Mouse (Mus musculus): ENCODE data around the gene Apoc3. TPM values are rescaled to one million over a fixed set of nuclear protein-coding genes. Genes with fewer than 3 reads are reported as not detected.

Apoc3 gene
- total RNA-seq, 2 experiments from 2014 or later = 1.2 to 2.1 TPM

DNA sequence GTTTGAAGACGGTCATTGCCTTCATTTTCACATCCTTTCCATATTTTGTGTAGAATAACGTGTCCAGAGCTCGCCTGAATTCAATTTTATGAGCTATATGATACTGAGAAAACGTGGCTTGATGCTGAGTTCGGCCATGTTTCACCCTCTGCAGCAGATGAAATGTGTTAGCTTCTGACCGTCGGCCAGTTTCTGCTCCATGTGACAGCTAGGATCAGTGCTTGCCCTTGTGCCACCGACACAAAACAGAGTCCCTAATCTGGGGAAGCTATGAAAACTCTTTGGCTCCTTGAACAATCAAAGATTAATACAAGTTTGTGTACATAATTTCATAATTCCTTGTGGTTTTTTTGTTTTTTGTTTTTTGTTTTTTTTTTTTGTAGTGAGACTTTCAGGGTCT is 44.2 kb downstream of the Apoc3 start:
- DNase-seq (ENCODE audit: extremely low spot score in 1 of 2, low spot score in 2 of 2) = no peak
- no peak for TF ChIP-seq CTCF (IDR thresholded peaks at IDR 0.05)
- Histone ChIP-seq H3K4me3 (no peak overlapping the region), H3K27ac (no peak overlapping the region)
- intact Hi-C loops (cut with DNase I) = loop anchor here (1.0 to 5.0 kb wide), 2 partner anchors 109 to 187 kb away; no protein-coding TSS in a partner anchor

- no peak for TF ChIP-seq CTCF (IDR thresholded peaks at IDR 0.05)
- Histone ChIP-seq H3K4me3 (no peak overlapping the region), H3K27ac (no peak overlapping the region)
- intact Hi-C loops (cut with DNase I) = no loop called here
- DNase-seq (ENCODE audit: extremely low spot score in 1 of 2, low spot score in 2 of 2) = no peak
These were observed 46.1 kb downstream of the Apoc3 start for GRCm38 (mm10) chr9:46189381-46189780.

DNA sequence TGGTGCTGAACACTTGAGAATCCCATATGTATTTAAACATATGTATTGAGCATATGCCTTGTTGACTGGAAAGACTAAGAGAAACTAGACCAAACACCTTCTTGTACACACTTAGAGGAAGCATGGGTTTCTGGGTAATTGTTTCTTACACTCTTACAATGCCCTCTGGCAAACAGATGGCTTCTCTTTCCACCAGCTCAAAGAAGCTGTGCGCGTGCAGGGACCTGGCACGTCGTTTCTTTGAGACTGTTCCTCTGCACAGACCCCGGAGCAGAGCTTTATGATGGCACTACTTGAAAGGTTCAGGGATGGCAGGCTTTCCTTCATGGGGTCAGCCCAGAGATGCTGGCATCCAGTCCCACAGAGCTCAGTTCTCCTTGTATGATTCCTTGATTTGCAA is 46.5 kb downstream of the Apoc3 start:
- no peak overlapping the region for H3K27ac ChIP-seq
- DNase-seq (ENCODE audit: extremely low spot score in 1 of 2, low spot score in 2 of 2) = no peak
- no peak overlapping the region for H3K4me3 ChIP-seq
- TF ChIP-seq CTCF (IDR thresholded peaks at IDR 0.05) = no peak
- intact Hi-C loops (cut with DNase I) = no loop called here

GRCm38 (mm10) chr9:46188370-46188769 is 47.1 kb downstream of the Apoc3 start:
- Histone ChIP-seq H3K4me3 (no peak overlapping the region), H3K27ac (no peak overlapping the region)
- no peak for TF ChIP-seq CTCF (IDR thresholded peaks at IDR 0.05)
- DNase-seq (ENCODE audit: extremely low spot score in 1 of 2, low spot score in 2 of 2) = no peak
- intact Hi-C loops (cut with DNase I) = no loop called here

GRCm38 (mm10) chr9:46186387-46186786 is 49.0 kb downstream of the Apoc3 start:
- DNase-seq (ENCODE audit: extremely low spot score in 1 of 2, low spot score in 2 of 2) = no peak
- intact Hi-C loops (cut with DNase I) = no loop called here
- Histone ChIP-seq H3K27ac (no peak overlapping the region), H3K4me3 (no peak overlapping the region)
- peak; percentile 44 for TF ChIP-seq CTCF (IDR thresholded peaks at IDR 0.05)

DNA sequence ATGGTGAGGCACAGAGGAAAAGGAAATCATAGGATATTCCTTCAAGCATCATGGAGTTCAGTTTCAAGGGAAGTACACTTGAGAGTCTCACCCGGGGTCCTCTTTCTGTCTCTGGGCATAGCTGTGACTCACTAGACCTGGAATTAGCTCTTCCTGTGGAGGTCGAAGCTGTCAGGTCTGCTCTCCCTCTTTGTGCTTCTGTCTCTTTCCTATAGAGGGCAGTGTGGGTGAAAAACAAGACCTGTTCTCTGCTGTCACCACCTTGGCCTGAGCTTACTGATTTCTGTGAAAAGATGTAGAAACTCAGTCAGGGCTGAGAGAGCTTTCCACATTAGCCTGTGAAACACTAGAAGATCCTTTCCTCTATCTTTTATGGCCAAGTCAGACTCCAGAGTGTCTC is 50.2 kb downstream of the Apoc3 start:
- Histone ChIP-seq H3K4me3 (no peak overlapping the region), H3K27ac (no peak overlapping the region)
- TF ChIP-seq CTCF (IDR thresholded peaks at IDR 0.05) = peak; percentile 60
- intact Hi-C loops (cut with DNase I) = no loop called here
- no peak for DNase-seq (ENCODE audit: extremely low spot score in 1 of 2, low spot score in 2 of 2)

GRCm38 (mm10) chr9:46184542-46184941 is 50.9 kb downstream of the Apoc3 start:
- Histone ChIP-seq H3K4me3 (no peak overlapping the region), H3K27ac (no peak overlapping the region)
- TF ChIP-seq CTCF (IDR thresholded peaks at IDR 0.05) = no peak
- intact Hi-C loops (cut with DNase I) = no loop called here
- DNase-seq (ENCODE audit: extremely low spot score in 1 of 2, low spot score in 2 of 2) = no peak

Other genes with a start within 250 kb of the Apoc3 start
- gene Pafah1b2, start 222.9 kb downstream of the Apoc3 start, total RNA-seq (2021) = 100 to 1,000 TPM; 193 to 215 TPM
- gene Sik3, start 222.8 kb downstream of the Apoc3 start, total RNA-seq (2021) = 100 to 1,000 TPM; 122 to 127 TPM
- not detected for gene Apoa1, start 7.1 kb downstream of the Apoc3 start, total RNA-seq (2021)
- gene Apoa4, start 5.1 kb upstream of the Apoc3 start, total RNA-seq (2021) = not detected
- gene Apoa5, start 33.0 kb upstream of the Apoc3 start, total RNA-seq (2021) = not detected
- 10 to 100 TPM; 38.6 to 38.9 TPM for gene Zpr1, start 37.4 kb upstream of the Apoc3 start, total RNA-seq (2021)
- 10 to 100 TPM; 10.4 to 11.0 TPM for gene Bud13, start 47.4 kb upstream of the Apoc3 start, total RNA-seq (2021)
- not detected for gene 4931429L15Rik, start 84.3 kb upstream of the Apoc3 start, total RNA-seq (2021)